Mouse (Mus musculus): ENCODE data around the gene Atp6v1e1.
"Not testable (repeated sequence)": the region's sequence is repeated elsewhere in the genome, so short reads cannot be mapped to it uniquely, and the experiment has no call there.

Atp6v1e1 gene

DNA sequence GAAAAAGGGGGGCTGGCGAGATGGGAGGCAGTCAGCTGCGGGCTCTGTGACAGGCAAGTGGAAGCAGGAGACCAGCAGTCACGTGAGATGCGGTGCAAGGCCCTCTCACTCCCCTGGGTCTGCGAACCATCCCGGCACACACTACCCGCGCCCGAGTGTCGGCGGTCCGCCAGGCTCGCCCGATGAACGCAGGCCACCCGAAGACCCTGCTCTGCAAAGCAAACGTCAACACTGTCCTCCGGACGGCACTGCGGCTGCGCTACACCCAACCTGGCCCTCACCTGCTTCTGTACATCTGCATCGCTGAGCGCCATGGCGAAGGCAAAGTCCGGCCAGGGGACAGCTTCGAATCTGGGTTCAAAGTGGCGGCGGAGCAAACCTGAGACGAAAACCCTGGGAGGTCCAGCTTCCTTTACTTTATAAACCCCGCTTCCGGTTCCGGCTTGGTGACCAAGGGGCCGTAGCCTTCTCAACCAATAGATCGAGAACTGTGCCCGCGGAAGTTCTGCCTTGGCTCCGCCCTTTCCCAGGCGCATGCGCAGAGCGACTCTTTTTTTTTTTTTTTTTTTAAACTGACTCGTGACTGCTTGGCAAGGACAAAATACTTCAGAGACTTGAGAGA is at the start of gene Atp6v1e1:
Gene Atp6v1e1, minus strand, starts transcription at position 487 of the 622 bp plus-strand sequence.
- DNase-seq (ENCODE audit: low read depth in 1 of 2, low spot score in 2 of 2) = peak; percentile 86 to 88

DNA sequence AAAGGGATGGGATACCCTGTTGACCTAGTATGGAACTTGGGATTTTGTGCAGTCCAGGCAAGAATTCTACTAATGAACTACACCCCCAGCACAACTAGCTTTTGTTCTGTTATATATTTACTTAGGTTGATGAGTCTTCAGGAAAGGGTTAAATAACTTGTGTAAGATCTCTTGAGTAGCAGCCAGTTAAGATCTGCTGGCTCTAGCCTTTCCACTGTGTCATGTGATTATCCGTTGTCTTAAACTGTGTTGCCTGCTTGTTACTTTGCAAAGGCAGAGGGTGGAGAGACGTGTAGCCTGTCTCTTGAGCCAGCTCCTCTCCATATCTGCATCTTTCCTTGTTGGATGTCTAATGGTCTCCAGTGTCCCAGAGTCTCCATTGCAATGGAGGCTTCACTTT is 48.7 kb upstream of the Atp6v1e1 start:
- no peak for DNase-seq (ENCODE audit: low read depth in 1 of 2, low spot score in 2 of 2)

DNA sequence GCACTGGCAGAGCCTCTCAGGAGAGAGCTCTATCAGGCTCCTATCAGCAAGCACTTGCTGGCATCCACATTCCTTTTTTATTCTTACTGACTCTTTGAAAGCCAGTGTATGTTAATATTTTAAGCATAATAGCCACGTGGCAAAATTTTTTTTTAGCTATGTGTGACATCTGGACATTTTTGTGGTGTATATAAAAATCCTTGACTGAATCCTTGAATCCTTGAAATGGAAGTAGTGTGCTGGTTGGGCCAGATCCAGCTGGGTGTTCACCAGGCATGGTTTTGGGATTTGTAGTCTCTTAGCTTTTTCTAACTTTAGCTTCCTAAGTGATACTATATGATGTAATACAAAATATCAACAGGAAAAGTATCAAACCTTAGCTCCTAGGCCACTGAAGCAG is 46.2 kb upstream of the Atp6v1e1 start:
- DNase-seq (ENCODE audit: low read depth in 1 of 2, low spot score in 2 of 2) = no peak

DNA sequence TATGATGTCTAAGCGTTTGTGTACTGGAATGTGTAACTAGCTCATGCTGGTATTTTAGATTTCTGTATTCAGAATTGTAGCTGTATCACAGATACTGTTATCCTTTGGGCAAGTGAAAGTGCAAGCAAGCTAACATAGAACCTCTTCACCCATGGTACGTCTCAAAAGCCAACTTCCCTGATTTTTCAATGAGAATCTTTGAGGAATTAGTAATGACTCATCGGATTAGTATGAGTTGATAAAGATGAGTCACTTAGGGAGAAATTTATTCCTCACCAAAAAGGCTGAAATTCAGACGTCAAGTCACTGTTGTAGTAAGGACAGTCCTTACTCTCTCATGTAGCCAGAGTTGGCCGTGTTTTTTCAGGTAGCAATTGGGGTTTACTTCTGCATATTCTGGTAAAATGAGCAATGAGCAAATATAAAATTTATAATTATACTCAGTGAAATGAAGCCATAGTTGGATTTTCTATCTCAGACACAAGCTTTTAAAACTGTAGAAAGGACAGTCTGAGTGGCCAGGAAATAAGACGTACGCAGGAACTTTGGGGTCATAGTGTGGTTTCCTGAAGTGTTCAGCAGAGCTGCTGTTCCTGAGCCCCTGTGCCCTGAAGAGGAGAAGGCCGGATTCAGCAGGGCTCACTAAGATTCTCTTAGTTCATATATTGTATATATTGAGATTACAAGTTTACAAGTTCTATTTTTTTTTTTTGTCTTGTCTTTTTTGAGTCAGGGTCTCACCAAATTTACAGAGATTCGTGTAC is 43.6 kb upstream of the Atp6v1e1 start:
- no peak for DNase-seq (ENCODE audit: low read depth in 1 of 2, low spot score in 2 of 2)

DNA sequence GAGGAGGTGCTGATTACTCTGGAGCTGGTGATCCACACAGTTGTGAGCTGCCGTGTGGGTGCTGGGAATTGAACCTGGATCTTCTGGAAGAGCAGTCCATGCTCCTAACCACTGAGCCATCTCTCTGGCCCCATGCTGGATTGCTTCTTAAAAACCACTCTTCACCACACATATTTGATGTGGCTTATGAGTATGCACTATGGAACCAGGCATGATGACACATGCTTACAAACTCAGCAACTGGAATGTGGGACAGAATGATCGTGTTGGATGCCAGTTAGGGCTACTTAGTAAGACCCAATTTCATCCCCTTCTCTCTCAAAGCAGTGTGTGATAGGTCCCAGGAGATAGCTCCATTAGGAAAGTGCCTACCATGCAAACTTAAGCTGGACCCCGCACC is 37.5 kb upstream of the Atp6v1e1 start:
- no peak for DNase-seq (ENCODE audit: low read depth in 1 of 2, low spot score in 2 of 2)

DNA sequence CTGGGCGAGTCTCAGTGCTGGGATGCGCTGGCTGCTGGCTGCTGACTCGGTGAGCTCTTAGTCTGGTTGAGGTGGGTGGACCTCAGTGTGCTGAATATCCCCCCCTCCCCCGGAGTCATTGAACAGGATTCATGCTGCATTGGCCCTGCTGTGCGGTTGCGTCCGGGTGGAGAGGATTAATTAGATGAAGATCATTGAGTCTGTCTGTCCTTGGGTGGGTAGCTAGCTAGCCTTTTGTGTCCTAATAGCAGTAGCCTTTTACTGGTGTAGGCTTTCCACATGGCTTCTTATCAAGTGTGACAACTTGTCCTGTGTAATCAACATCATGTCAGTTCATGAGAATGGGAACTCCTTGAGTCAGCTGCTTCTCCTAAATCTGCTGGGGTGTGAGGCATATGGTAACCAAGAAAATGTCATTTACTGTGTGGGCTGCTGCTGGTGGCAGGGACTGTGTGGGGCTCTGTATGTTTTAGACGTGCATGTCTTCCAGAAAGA is 35.7 kb upstream of the Atp6v1e1 start:
- DNase-seq (ENCODE audit: low read depth in 1 of 2, low spot score in 2 of 2) = no peak

DNA sequence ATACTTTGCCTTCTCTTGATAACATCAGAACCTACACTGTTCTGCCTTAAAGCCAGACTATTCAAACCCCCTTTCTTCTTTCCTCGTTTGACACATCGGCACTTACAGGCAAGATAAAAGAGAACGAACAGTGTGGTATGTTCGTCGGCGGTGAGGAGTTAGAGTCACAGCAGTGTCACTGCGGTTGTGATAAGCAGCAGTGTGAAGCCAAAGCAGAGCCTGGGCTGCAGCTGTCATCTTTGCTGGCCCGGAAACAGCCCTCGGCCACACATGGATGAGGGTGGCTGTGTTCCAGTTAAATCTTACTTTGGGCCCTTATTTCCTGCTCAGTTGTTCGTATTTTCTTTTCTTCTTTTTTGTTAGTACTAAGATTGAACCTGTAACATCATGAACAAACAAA is 31.8 kb upstream of the Atp6v1e1 start:
- DNase-seq (ENCODE audit: low read depth in 1 of 2, low spot score in 2 of 2) = no peak

DNA sequence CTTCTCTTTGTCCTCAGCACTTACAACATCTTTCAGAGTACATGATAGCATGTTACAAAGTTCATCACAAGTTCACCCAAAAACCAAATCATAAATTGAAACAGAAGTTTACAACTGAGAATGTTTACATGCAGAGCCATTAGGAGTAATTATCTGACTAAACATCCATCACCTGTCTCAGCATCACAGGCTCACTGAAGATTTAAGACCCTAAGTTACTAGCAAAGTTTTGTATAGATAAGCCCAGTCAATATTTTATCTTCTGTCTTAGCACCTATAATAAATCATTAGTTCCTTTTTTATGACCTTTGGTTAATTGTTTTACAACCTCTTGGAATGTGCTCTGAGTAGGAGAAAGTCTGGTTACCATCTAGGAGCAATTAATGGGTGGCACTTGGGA is 28.1 kb upstream of the Atp6v1e1 start:
- not testable (repeated sequence) for DNase-seq (ENCODE audit: low read depth in 1 of 2, low spot score in 2 of 2)

DNA sequence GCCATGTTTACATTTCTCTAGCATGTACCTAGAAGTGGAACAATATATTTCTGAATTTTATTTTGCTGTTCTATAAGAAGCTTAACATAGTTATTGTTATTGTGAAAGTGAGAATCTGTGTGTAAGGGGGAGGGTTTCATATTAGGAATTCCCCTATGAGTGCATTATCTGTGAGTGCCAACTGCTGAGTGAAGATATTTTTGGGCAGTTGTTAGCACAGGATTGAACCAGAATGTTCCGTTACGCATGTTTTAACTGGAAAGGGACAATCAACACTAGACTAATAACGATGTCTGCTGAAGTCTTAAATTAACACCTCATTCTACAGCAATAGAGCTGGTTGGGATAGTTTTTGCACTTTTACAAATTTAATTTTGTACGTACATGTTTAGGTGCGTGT is 19.2 kb upstream of the Atp6v1e1 start:
- DNase-seq (ENCODE audit: low read depth in 1 of 2, low spot score in 2 of 2) = no peak

DNA sequence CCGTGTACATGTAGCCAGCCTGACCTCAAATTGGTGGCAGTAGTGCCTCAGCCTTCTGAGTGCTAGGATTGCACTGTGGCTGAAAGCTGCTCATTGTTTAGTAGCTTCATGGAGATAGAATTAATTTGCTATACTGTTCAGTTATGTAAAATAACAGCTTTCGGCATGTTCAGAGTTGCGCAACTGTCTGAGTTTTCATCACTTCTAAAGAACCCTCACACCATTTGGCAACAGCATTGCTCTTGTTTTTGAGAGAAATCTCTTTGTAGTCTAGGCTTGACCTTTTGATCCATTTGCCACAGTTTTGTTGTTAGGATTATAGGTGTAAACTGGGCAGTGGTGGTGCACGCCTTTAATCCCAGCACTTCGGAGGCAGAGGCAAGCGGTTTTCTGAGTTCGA is 17.7 kb upstream of the Atp6v1e1 start:
- no peak for DNase-seq (ENCODE audit: low read depth in 1 of 2, low spot score in 2 of 2)

DNA sequence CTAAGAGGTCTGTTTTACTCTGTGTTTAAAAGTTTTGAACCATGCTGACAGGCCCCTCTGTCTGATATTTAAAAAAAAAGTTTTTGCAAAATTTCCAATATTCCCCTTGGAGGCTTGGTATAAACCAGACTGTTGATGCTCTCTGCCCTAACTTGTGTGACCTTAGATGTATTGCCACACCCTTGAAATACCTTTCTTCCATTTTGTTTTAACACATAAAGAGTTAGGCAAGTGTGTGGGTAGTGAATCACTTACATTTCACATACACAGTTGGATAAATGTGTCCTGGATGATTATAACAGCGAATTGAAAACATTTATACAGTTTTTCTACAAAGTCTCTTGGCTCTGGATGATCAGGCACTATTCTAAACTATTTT is 14.5 kb upstream of the Atp6v1e1 start:
- DNase-seq (ENCODE audit: low read depth in 1 of 2, low spot score in 2 of 2) = no peak

DNA sequence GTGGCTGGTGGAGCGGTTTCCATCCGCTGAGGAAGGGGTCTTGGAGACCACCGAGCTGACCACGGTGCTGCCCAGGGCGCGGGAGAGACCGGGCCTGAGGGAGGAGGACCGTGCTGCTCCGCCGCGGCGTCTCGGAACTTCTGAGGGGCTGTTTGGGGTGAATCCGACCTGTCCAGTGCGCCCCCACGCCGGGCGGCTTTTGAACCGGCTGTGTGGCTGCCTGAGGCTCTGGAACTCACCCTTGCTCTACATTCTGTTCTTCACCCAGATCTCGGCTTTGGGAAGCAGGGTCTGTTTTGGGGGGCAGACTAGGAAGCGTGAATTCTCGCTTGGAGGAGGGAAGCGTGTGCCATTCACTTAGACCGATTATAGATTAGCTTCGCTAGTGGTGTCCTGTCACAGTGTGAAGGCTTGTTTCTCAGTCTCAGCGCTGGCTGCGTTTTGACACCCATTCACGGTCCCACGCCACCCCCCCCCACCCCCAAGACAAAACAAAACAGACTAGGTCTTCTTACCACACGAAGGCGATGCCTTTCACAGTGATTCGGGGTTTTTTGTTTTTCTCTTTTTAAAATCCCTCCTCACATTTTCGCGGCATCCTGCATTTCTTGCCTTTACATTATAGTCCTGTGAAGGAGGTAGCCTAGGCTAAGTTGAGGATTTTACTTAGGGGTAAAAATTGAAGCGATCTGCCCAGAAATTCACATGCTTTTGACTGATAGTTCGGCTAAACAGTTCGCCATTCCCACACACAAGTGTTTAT is 14.0 kb upstream of the Atp6v1e1 start:
- no peak for DNase-seq (ENCODE audit: low read depth in 1 of 2, low spot score in 2 of 2)

DNA sequence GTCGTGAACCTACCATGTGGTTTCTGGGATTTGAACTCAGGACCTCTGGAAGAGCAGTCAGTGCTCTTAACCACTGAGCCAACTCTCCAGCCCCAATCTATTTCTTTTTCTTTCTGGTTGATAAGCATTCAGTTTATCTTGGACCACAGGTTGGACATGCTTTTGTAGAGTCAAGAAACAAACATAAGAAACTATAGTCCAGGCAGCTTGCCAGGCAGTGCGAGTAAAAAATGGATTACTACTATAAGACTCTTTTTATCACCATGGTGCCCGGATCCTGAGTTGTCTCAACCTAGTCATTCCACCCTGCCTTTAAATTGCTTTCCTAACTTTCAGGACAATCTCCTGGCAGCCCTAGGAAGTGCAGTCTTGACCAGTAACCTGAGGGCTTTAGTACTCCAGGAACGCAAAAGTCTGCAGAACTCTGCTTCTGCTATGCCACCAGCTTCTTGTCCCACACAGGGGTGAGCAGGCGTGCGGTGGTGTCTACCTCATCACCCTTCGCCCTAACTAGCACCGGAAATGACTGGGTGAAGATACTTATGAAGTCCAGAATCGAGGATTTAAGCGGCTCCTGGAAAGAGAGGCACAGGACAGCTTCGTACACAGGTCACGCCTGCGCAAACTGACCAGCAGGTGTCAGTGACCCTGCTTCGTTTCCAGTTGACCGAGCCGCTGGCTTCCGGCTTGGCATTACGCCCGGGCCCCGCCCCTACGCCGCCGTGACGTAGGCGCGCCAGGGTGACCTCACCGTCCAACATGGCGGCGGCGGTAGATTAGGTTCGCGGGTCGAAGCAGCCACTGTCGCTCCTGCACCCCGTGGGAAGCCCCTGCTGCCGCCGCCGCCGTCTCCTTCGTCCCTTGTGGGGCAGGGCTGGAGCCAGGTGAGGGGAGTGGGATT is 13.1 kb upstream of the Atp6v1e1 start, which contains the start of gene Bcl2l13:
Gene Bcl2l13, plus strand, starts transcription at position 739 of the 901 bp plus-strand sequence.
- DNase-seq (ENCODE audit: low read depth in 1 of 2, low spot score in 2 of 2) = peak; percentile 91 to 98

DNA sequence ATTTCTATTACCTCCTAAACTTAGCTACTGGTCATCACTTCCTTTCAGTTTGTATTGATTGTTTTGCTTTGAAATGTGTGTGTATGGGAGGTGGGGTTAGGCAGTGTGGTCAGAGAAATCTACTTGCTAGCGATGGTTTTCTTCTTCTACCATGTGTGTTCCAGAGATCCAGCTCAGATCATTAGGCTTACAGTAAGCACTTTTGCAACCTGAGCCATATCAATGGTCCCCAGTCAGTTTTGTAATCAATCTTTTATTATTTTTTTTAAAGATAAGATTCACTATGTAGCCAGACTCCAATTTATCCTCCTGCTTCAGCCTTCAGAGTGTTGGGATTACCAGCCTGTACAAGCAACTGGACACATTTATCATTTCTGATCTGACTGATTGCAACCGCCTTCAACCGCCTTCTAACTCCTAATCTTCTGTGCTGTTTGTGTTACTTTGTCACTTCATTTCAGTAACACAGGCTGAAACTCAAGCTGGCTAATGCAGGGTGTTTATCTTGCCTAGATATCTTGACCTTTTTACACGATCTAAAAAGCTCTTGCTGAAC is 12.3 kb upstream of the Atp6v1e1 start:
- DNase-seq (ENCODE audit: low read depth in 1 of 2, low spot score in 2 of 2) = no peak

DNA sequence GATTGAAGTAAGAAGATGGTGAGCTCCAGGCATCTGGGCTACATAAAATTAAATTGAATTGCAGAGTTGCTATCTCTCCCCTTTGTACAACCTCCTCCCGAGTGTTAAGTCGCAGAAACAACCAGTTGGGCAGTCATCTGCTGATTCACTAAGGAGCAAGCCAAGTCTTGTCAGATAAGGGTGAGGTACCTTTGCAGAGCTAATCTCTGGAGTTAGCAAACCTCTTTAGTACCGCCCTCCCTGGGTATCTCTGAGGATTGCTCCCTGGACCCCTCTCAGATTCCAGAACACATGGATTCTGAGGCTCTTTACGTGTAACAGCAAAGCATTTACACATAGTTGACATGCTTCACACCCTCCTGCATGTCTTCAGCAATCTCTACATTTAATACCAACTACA is 9.5 kb upstream of the Atp6v1e1 start:
- no peak for DNase-seq (ENCODE audit: low read depth in 1 of 2, low spot score in 2 of 2)

DNA sequence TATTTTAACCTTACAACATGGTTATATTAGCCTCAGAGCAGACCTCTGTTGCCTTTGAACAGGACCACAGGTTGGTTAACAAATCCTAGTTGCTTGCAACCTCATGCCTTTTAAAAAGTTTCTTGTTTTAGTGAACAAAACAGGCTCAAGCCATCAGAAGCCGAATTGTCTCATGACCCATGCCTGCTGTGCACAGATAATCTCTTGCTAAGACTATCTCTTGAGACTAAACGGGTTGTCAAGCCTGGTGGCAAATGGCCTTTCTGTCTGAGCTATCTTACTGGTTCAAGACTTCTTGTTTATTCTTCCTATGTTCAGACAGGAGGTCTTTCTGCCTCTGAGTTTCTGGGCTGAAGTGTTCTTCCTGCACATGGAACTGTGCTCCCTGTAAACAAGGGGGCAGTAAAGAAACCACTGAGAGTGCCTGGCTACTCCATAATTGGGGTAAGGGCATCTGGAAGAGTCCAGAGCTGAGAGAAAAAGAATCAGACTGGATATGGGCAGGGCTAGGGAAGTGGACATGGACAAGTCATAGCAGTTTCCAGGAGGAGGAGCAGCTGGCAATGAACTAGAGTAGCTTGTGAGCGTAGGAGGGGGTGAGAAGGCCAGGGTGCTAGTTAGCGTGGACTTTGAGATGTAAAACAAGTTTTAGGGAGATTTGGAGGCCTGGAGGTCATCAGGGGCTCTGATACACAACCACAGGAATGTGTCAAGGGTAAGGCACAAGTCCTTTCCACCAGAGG is 8.4 kb upstream of the Atp6v1e1 start:
- DNase-seq (ENCODE audit: low read depth in 1 of 2, low spot score in 2 of 2) = no peak

DNA sequence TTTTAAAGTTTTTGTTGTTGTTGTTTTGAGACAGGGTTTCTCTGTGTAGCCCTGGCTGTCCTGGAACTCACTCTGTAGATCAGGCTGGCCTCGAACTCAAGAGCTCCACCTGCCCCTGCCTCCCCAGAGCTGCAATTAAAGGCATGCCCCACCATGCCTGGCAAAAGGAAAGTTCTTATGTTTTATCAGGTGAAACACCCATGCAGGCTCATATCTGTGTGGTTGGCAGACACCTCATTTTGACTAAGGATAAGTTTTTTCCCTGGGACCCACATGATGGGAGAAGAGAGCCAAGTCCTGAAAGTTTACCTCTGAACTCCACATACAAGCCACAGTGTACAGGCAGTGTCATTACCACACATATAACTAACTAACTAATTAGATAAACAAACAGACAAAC is 7.5 kb upstream of the Atp6v1e1 start:
- DNase-seq (ENCODE audit: low read depth in 1 of 2, low spot score in 2 of 2) = no peak

DNA sequence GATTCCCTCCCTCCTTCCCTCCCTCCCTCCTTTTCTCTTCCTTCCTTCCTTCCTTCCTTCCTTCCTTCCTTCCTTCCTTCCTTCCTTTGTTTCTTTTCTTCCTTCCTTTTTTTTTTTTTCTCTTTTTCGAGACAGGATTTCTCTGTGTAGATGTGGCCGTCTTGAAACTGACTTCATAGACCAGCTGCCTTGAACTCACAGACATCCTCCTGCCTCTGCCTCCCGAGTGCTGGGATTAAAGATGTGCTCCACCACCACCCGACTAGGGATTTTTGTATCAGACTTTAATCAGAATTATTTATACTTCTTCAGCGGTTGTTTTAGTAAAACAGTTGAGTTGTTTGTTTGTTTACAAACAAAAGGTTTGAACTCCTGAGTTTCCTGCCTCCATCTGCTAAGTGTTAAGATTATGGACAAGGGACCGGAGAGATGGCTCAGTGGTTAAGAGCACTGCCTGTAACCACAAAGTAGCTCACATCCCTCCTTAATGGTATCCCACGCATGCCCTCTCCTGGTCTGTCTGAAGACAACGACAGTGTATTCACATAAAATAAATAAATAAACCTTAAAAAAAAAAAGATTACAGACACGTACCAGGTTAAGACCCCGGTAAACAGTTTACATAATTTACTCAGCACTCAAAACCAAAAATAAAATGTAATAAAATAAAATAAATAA is 483 bp upstream of the Atp6v1e1 start:
- DNase-seq (ENCODE audit: low read depth in 1 of 2, low spot score in 2 of 2) = no peak

DNA sequence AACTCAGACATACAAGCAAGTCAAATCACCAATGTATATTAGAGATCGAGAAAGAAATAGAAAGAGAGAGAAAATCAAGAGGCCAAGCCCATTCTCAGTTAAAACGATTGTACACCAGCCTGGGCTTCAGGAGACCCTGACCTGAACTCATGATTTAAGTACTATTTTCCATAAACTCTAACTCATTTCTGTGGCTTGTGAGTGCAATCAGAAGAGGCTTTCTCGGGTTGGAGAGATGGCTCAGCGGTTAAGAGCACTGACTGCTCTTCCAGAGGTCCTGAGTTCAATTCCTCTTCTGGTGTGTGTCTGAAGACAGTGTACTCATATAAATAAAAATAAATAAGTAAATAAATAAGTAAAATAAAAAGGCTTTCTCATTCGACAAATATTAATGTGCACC is 878 bp downstream of the Atp6v1e1 start:
- DNase-seq (ENCODE audit: low read depth in 1 of 2, low spot score in 2 of 2) = no peak
